Mouse (Mus musculus): ENCODE measurements around the gene Rassf6.
"Not testable (repeated sequence)": the region's sequence is repeated elsewhere in the genome, so short reads cannot be mapped to it uniquely, and the experiment has no call there.

Gene Rassf6

DNA sequence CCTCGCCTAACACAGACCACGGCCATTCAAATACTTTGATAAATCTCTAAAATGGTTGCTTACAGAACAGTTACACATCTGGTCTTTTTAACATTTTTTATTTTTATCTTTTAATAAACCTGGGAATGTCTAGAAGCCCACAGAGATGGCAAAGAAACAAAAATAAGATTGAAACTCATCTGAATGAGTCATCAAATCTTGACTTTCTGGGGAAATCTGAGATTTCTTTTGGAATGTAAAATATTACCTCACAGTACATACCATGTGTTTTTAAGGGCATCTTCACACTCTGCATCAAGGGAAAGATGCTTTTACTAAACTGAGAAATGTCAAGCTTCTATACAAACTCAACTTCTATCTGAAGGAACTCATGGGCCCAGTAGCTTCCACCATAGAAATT is 19.1 kb downstream of the Rassf6 start:
- Histone ChIP-seq H3K27me3 (ENCODE audit: insufficient read depth, low read length) (peaks cover 16% of the 10 kb centered on the region; the same call in 1 of the 2 replicates), H3K4me3 (replicated peaks; ENCODE audit: low read length) (no peak overlapping the region), H3K4me1 (replicated peaks; ENCODE audit: low read depth, low read length) (no peaks in the 10 kb centered on the region), H3K9me3 (ENCODE audit: low read length) (no peaks in the 10 kb centered on the region; the same call in 1 of the 2 replicates), H3K36me3 (ENCODE audit: insufficient read depth, low read length) (no peaks in the 10 kb centered on the region)
- TF ChIP-seq NANOG (IDR thresholded peaks at IDR 0.05; ENCODE audit: borderline replicate concordance, low read length) (no peak), CTCF (conservative IDR thresholded peaks at IDR 0.05; ENCODE audit: low read length) (no peak), POU5F1 (IDR thresholded peaks at IDR 0.05; ENCODE audit: borderline replicate concordance, low read length) (no peak)

DNA sequence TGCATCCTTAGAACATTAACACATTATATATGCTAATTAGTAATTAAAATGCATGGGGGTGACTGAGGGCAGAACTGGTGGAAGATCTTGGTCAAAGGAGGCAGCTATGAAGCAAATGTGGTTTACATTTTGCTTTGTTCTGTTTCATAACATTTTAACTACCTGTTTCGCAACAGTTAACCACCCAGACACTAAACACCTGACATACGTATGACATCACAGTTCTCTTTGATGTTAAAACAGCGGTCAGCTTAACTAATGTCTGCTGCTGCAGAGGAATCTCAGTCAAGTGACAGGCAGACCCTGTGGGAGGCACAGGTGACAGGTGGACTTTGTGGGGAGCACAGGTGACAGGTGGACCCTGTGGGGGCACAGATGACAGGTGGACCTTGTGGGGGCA is 22.6 kb downstream of the Rassf6 start:
- TF ChIP-seq NANOG (IDR thresholded peaks at IDR 0.05; ENCODE audit: borderline replicate concordance, low read length) (no peak), CTCF (conservative IDR thresholded peaks at IDR 0.05; ENCODE audit: low read length) (no peak), POU5F1 (IDR thresholded peaks at IDR 0.05; ENCODE audit: borderline replicate concordance, low read length) (no peak)
- Histone ChIP-seq H3K4me1 (replicated peaks; ENCODE audit: low read depth, low read length) (no peaks in the 10 kb centered on the region), H3K9me3 (ENCODE audit: low read length) (no peaks in the 10 kb centered on the region), H3K36me3 (ENCODE audit: insufficient read depth, low read length) (no peaks in the 10 kb centered on the region), H3K4me3 (replicated peaks; ENCODE audit: low read length) (no peak overlapping the region), H3K27me3 (ENCODE audit: insufficient read depth, low read length) (no peaks in the 10 kb centered on the region)

DNA sequence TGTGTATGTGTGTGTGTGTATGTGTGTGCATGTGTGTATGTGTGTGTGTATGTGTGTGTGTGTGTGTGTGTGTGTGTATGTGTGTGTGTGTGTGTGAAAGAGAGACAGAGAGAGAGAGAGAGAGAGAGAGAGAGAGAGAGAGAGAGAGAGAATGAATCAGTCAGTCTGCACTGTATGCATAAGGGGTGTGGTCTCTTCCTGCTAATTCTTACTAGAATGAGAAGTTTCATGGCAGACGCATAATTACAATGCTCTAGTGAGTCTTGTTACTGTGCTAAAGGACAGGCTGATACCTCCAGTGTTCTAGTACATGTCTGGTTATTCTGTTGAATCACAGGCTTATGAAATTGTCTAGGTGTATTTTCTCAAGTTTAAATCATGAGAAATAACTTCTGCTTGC is 27.7 kb downstream of the Rassf6 start:
- H3K4me3 ChIP-seq (replicated peaks; ENCODE audit: low read length); H3K4me1 ChIP-seq (replicated peaks; ENCODE audit: low read depth, low read length); H3K36me3 ChIP-seq (ENCODE audit: insufficient read depth, low read length); H3K9me3 ChIP-seq (ENCODE audit: low read length); H3K27me3 ChIP-seq (ENCODE audit: insufficient read depth, low read length): not testable (repeated sequence)

DNA sequence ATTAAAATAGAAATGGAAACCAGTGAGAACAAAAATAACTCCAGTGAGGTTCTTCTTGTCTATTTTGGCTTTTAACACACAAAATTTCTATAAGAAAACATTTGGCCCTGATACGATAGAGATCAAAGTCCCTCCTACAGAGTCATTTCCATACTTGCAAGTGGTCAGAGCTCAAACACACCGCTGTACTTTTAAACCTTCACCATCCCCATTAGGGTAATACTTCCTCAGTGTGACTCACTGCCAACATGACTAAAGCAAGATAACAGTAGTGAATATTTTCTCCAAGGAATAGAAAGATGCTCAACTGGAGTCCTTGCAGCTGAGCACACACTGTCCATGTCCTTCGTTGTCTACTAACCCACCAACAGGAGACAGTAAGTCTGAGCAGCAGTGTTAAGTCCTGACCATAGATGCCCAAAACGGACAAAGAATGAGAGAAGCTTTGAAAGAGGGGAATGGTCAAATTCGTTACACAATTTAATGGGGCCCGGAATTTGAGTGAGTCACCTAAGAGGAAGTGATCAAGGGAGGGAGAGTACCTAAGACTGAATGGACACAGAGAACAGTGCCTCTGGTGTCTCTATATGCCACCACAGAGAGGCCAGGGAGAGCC is 28.4 kb downstream of the Rassf6 start:
- no peaks in the 10 kb centered on the region for H3K9me3 ChIP-seq (ENCODE audit: low read length)
- H3K27me3 ChIP-seq (ENCODE audit: insufficient read depth, low read length) = no peaks in the 10 kb centered on the region
- H3K36me3 ChIP-seq (ENCODE audit: insufficient read depth, low read length) = no peaks in the 10 kb centered on the region
- no peak overlapping the region for H3K4me3 ChIP-seq (replicated peaks; ENCODE audit: low read length)
- TF ChIP-seq NANOG (IDR thresholded peaks at IDR 0.05; ENCODE audit: borderline replicate concordance, low read length) = no peak
- TF ChIP-seq CTCF (conservative IDR thresholded peaks at IDR 0.05; ENCODE audit: low read length) = no peak
- no peak for TF ChIP-seq POU5F1 (IDR thresholded peaks at IDR 0.05; ENCODE audit: borderline replicate concordance, low read length)
- no peaks in the 10 kb centered on the region for H3K4me1 ChIP-seq (replicated peaks; ENCODE audit: low read depth, low read length)

DNA sequence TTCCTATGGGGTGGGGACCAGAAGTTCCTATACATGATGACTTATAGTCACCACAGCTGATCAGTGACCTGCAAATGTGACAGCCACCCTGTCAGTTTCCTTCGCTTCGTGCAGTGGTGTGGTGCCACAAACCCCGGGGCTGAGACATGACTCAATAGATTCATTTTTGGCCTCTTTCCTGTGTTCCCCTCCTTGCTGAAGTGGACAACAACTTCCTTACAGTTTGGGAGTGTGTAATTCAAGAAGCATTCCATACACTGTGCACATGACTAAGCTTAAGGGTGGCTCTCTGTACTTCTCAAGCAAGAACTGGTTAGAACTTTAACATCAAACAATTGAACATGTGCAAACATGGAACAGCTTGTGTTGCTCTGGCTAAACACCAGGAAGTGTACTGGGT is 29.1 kb downstream of the Rassf6 start:
- TF ChIP-seq CTCF (conservative IDR thresholded peaks at IDR 0.05; ENCODE audit: low read length) (no peak), POU5F1 (IDR thresholded peaks at IDR 0.05; ENCODE audit: borderline replicate concordance, low read length) (no peak), NANOG (IDR thresholded peaks at IDR 0.05; ENCODE audit: borderline replicate concordance, low read length) (no peak)
- H3K9me3 ChIP-seq (ENCODE audit: low read length) = no peaks in the 10 kb centered on the region
- no peak overlapping the region for H3K4me3 ChIP-seq (replicated peaks; ENCODE audit: low read length)
- no peaks in the 10 kb centered on the region for H3K27me3 ChIP-seq (ENCODE audit: insufficient read depth, low read length)
- no peaks in the 10 kb centered on the region for H3K4me1 ChIP-seq (replicated peaks; ENCODE audit: low read depth, low read length)
- H3K36me3 ChIP-seq (ENCODE audit: insufficient read depth, low read length) = no peaks in the 10 kb centered on the region

DNA sequence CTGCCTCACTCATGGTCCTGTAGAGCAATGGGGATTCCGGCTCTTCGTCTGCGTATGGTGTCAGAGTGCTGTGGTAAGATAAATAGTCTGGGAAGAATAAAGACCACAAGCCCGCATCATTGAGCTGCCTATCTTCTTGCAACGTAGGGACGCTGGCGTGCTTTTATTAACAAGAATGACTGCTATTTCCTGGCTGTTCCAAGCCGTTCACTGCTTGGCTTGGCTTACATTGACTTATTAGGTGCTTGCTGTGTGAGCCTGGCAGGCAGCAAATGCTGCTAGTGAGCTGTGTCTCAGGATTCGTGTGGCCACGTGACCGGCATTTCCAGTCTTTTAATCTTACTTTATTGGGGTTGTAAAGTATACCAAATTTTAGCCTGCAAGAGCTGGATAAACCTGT is 31.6 kb downstream of the Rassf6 start:
- Histone ChIP-seq H3K36me3 (ENCODE audit: insufficient read depth, low read length) (no peaks in the 10 kb centered on the region), H3K4me1 (replicated peaks; ENCODE audit: low read depth, low read length) (no peaks in the 10 kb centered on the region), H3K4me3 (replicated peaks; ENCODE audit: low read length) (no peak overlapping the region), H3K9me3 (ENCODE audit: low read length) (no peaks in the 10 kb centered on the region), H3K27me3 (ENCODE audit: insufficient read depth, low read length) (no peaks in the 10 kb centered on the region)
- TF ChIP-seq POU5F1 (IDR thresholded peaks at IDR 0.05; ENCODE audit: borderline replicate concordance, low read length) (no peak), CTCF (conservative IDR thresholded peaks at IDR 0.05; ENCODE audit: low read length) (no peak), NANOG (IDR thresholded peaks at IDR 0.05; ENCODE audit: borderline replicate concordance, low read length) (no peak)

DNA sequence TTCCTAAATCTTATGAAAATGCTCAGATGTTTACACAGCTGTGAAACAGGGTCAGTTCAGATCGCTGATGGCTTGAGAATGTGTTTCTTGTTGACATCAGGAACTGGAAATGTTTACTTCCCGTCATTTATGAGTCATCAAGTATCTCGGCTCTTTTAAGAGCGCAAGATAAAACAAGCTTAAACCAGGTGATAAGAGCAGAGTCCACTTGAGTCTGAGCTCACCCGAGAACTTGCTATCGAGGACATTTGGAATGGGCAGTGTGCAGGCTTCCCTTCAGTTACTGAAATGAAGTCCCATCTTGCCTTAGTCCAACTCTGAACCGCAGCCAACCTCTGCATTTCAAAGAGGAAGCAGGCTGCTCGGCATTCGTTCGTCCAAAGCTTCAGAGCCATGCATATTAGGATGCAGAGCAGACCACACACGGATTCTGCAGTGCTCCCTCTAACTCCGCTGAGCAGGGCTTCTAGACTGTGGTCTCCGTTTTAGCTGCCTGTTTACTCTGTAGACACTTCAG is 37.0 kb downstream of the Rassf6 start:
- Histone ChIP-seq H3K27me3 (ENCODE audit: insufficient read depth, low read length) (no peaks in the 10 kb centered on the region), H3K9me3 (ENCODE audit: low read length) (peaks cover 5% of the 10 kb centered on the region), H3K36me3 (ENCODE audit: insufficient read depth, low read length) (no peaks in the 10 kb centered on the region), H3K4me1 (replicated peaks; ENCODE audit: low read depth, low read length) (0 out of 2 replicates have a peak, but pooled peaks cover 2% of the 10 kb centered on the region), H3K4me3 (replicated peaks; ENCODE audit: low read length) (no peak overlapping the region)
- no peak for TF ChIP-seq CTCF (conservative IDR thresholded peaks at IDR 0.05; ENCODE audit: low read length)
- TF ChIP-seq NANOG (IDR thresholded peaks at IDR 0.05; ENCODE audit: borderline replicate concordance, low read length) = no peak
- TF ChIP-seq POU5F1 (IDR thresholded peaks at IDR 0.05; ENCODE audit: borderline replicate concordance, low read length) = no peak

DNA sequence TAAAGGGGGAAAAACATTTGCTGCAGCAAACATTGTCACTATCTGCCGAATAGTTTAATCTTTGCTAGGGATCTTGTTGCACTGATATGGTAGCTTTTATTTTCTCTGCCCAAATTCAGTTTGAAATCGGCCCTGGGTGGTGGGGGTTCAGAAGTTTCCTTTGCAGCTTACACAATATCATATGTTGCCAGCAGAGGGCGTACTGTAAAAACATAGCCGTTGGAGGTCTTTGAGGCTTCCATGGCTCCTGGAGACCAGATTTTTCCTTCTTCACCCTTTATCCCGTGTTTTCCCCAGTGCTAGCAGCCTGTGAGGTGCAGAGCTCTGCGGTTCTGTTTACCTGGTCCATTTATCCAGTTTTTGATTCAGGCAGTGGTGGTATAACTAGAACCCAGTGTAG is 39.0 kb downstream of the Rassf6 start:
- Histone ChIP-seq H3K27me3 (ENCODE audit: insufficient read depth, low read length) (no peaks in the 10 kb centered on the region), H3K4me3 (replicated peaks; ENCODE audit: low read length) (no peak overlapping the region), H3K4me1 (replicated peaks; ENCODE audit: low read depth, low read length) (0 out of 2 replicates have a peak, but pooled peaks cover 2% of the 10 kb centered on the region), H3K9me3 (ENCODE audit: low read length) (peaks cover 10% of the 10 kb centered on the region), H3K36me3 (ENCODE audit: insufficient read depth, low read length) (no peaks in the 10 kb centered on the region)
- TF ChIP-seq NANOG (IDR thresholded peaks at IDR 0.05; ENCODE audit: borderline replicate concordance, low read length) (no peak), CTCF (conservative IDR thresholded peaks at IDR 0.05; ENCODE audit: low read length) (peak; percentile 48)

DNA sequence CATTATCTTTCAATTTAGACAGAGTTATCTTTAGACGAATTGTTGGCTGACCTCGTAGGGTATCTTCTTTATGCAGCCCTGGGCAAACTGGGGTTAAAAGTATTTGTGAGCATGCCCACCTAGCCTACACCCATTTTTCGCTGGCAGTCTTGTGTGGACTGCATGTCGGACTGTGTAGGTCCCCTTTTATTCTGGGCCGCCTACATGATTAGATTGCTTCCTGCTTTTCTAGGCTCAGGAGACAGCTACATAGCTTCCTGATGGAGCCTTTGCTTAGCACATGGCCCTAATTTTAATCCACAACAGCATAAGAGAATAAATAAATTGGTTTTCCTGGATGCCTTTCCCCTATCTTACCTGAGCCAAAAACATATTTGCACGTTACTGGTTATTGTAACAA is 44.3 kb downstream of the Rassf6 start:
- Histone ChIP-seq H3K9me3 (ENCODE audit: low read length) (peaks cover 10% of the 10 kb centered on the region), H3K27me3 (ENCODE audit: insufficient read depth, low read length) (no peaks in the 10 kb centered on the region), H3K4me3 (replicated peaks; ENCODE audit: low read length) (no peak overlapping the region), H3K4me1 (replicated peaks; ENCODE audit: low read depth, low read length) (no peaks in the 10 kb centered on the region), H3K36me3 (ENCODE audit: insufficient read depth, low read length) (no peaks in the 10 kb centered on the region)
- TF ChIP-seq NANOG (IDR thresholded peaks at IDR 0.05; ENCODE audit: borderline replicate concordance, low read length) (no peak), POU5F1 (IDR thresholded peaks at IDR 0.05; ENCODE audit: borderline replicate concordance, low read length) (no peak), CTCF (conservative IDR thresholded peaks at IDR 0.05; ENCODE audit: low read length) (no peak)

All from E14TG2a.4 (cell line).